Mouse (Mus musculus): ENCODE results near the gene Net1. TPM values are rescaled to one million over a fixed set of nuclear protein-coding genes. Genes with fewer than 3 reads are reported as not detected.
"Not testable (repeated sequence)": the region's sequence is repeated elsewhere in the genome, so short reads cannot be mapped to it uniquely, and the experiment has no call there.

Net1 gene
- polyA plus RNA-seq, 1 experiment from 2014 or later: 49.3 TPM

DNA sequence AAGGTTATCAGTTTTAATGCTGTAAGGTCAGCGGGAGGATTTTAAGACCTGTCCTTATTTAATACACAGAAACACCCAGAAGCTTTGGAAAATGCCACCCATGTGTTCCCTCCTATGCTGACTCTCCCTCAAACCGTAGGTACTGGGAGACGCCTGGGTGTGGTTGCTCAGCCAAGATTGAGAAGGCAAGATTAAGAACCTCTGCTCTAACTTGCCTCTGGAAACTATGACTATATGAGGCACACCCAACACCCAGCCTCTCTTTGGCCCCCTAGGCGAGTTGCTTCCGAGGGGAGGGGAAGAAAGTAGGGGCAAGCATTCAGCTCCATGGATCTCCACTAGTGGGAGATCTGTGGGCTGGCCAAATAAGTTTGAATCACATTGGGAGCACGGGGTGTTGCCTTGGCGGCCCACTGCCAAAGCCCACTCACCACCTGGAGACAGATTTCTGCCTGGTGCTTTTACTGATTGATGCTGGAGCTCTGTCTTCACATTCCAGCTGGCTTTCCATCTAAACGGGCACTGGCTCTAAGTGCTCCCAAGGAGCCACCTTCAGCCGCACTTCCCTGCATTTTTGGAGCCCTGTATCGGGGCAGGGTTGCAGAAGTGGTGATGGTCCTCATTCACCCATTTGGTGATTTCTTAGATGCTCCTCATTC is 55.0 kb downstream of the Net1 start:
- DNase-seq (ENCODE audit: low spot score) (no peak), ATAC-seq (replicated peaks; ENCODE audit: low FRiP score) (no peak)
- Histone ChIP-seq H3K9me3 (ENCODE audit: control insufficient read depth, low read length) (no peaks in the 10 kb centered on the region; the same call in 1 of the 2 replicates), H3K36me3 (ENCODE audit: control insufficient read depth, insufficient read depth, low read length) (no peaks in the 10 kb centered on the region), H3K4me3 (ENCODE audit: low read depth, low read length) (no peak overlapping the region), H3K4me1 (replicated peaks; ENCODE audit: control insufficient read depth, insufficient read depth, low read length) (no peaks in the 10 kb centered on the region), H3K27ac (ENCODE audit: low read depth, low read length) (no peak overlapping the region), H3K4me2 (ENCODE audit: low read depth, low read length, severe bottlenecking) (no peak overlapping the region), H3K9ac (ENCODE audit: low read length) (no peak overlapping the region), H3K27me3 (ENCODE audit: control insufficient read depth, insufficient read depth, low read length) (no peaks in the 10 kb centered on the region)
- WGBS: 92% methylated on average over 10 of the region's 10 CpGs

DNA sequence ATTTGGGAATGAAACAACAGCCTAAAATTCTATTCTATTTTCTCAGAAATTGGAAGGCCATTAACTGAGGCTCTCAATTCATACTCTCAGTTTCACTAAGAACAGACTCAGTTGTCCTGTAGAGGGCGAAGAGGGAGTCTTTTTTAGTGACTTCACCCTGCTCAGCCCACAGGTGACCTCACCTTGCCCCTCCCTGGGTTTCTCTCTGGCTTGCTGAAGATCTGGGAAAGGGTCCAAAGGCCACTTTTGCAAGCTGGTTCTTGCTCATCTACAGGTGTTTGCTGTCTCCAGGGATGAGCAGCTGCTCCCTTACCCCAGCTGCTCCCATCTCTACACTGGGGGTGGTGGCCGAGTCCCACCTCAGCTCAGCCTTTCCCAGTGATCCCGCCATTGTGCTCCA is 55.7 kb downstream of the Net1 start:
- Histone ChIP-seq H3K27ac (ENCODE audit: low read depth, low read length) (no peak overlapping the region), H3K27me3 (ENCODE audit: control insufficient read depth, insufficient read depth, low read length) (no peaks in the 10 kb centered on the region), H3K4me2 (ENCODE audit: low read depth, low read length, severe bottlenecking) (no peak overlapping the region), H3K9me3 (ENCODE audit: control insufficient read depth, low read length) (no peaks in the 10 kb centered on the region; the same call in 1 of the 2 replicates), H3K4me1 (replicated peaks; ENCODE audit: control insufficient read depth, insufficient read depth, low read length) (no peaks in the 10 kb centered on the region), H3K9ac (ENCODE audit: low read length) (no peak overlapping the region), H3K4me3 (ENCODE audit: low read depth, low read length) (no peak overlapping the region), H3K36me3 (ENCODE audit: control insufficient read depth, insufficient read depth, low read length) (no peaks in the 10 kb centered on the region)
- DNase-seq (ENCODE audit: low spot score) (no peak), ATAC-seq (replicated peaks; ENCODE audit: low FRiP score) (no peak)
- WGBS: 76% methylated on average over 3 of the region's 3 CpGs

DNA sequence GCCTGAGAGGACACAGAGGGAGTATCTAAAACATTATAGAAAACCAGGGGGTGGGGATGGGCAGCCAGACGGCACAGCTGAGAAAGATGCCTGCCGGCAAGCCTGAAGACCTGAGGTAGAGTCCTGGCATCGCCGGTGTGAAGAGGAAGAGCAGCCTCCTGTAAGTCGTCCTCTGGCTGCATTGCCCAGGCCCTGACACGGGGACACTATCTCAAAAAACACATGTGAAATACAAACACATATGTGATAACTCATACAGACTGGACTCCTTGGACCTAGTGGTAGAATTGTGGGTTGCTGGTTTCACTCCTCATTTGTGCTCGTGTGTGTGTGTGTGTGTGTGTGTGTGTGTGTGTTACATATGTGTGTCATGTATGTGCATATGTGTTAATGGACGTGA is 56.8 kb downstream of the Net1 start:
- Histone ChIP-seq H3K4me3 (ENCODE audit: low read depth, low read length) (no peak overlapping the region), H3K9ac (ENCODE audit: low read length) (no peak overlapping the region), H3K36me3 (ENCODE audit: control insufficient read depth, insufficient read depth, low read length) (no peaks in the 10 kb centered on the region), H3K4me2 (ENCODE audit: low read depth, low read length, severe bottlenecking) (no peak overlapping the region), H3K27ac (ENCODE audit: low read depth, low read length) (no peak overlapping the region), H3K4me1 (replicated peaks; ENCODE audit: control insufficient read depth, insufficient read depth, low read length) (no peaks in the 10 kb centered on the region), H3K9me3 (ENCODE audit: control insufficient read depth, low read length) (no peaks in the 10 kb centered on the region; the same call in 1 of the 2 replicates), H3K27me3 (ENCODE audit: control insufficient read depth, insufficient read depth, low read length) (no peaks in the 10 kb centered on the region)
- ATAC-seq (replicated peaks; ENCODE audit: low FRiP score): no peak
- WGBS: 89% methylated on average over 8 of the region's 8 CpGs
- DNase-seq (ENCODE audit: low spot score): no peak

DNA sequence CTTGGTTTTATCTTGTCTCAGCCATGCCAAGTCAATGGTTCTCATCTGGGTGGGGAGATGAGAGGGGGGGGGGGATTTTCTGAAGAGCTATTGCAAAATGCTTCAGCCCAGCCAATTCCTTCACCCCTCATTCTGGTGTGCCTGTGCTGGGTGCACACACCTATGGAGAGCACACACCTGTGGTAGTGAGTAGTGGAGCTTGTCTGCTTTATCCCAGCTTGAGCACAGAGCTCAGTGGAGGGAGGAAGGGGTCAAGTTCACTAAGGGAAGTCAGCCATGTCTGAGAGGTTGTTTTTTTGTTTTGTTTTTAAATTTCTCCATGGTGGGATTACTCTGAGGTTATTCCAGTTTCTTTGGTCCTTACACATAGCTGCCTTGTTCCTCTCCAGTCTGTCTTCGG is 61.8 kb downstream of the Net1 start:
- no peaks in the 10 kb centered on the region for H3K4me1 ChIP-seq (replicated peaks; ENCODE audit: control insufficient read depth, insufficient read depth, low read length)
- no peak overlapping the region for H3K4me2 ChIP-seq (ENCODE audit: low read depth, low read length, severe bottlenecking)
- H3K9ac ChIP-seq (ENCODE audit: low read length): no peak overlapping the region
- DNase-seq (ENCODE audit: low spot score) (no peak), ATAC-seq (replicated peaks; ENCODE audit: low FRiP score) (no peak)
- no peaks in the 10 kb centered on the region for H3K27me3 ChIP-seq (ENCODE audit: control insufficient read depth, insufficient read depth, low read length)
- H3K9me3 ChIP-seq (ENCODE audit: control insufficient read depth, low read length): no peaks in the 10 kb centered on the region; the same call in 1 of the 2 replicates
- no peak overlapping the region for H3K27ac ChIP-seq (ENCODE audit: low read depth, low read length)
- no peaks in the 10 kb centered on the region for H3K36me3 ChIP-seq (ENCODE audit: control insufficient read depth, insufficient read depth, low read length)
- H3K4me3 ChIP-seq (ENCODE audit: low read depth, low read length): no peak overlapping the region
- WGBS: 87% methylated on average over 1 of the region's 1 CpGs

DNA sequence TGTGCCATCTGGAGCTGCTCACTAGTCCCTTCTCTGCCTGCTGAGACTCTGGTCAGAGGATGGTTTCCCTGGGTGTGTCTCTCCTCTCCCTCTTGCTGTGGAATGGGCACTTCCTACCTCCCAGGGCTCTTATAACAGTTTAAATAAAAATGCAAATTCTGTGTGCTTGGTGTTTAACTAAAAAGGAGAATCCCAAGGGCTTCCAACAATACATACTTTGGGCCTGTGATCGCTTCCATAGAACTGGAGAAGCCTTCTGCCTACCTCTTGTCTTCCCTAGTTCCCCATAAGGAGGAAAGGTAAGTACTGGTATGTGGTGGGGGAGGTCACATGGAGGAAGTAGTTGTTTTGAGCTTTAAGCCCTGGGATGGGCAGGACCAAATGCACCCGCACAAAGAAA is 63.2 kb downstream of the Net1 start:
- Histone ChIP-seq H3K4me2 (ENCODE audit: low read depth, low read length, severe bottlenecking) (no peak overlapping the region), H3K4me3 (ENCODE audit: low read depth, low read length) (no peak overlapping the region), H3K36me3 (ENCODE audit: control insufficient read depth, insufficient read depth, low read length) (no peaks in the 10 kb centered on the region), H3K9ac (ENCODE audit: low read length) (no peak overlapping the region), H3K9me3 (ENCODE audit: control insufficient read depth, low read length) (no peaks in the 10 kb centered on the region; the same call in 1 of the 2 replicates), H3K4me1 (replicated peaks; ENCODE audit: control insufficient read depth, insufficient read depth, low read length) (no peaks in the 10 kb centered on the region), H3K27me3 (ENCODE audit: control insufficient read depth, insufficient read depth, low read length) (no peaks in the 10 kb centered on the region), H3K27ac (ENCODE audit: low read depth, low read length) (no peak overlapping the region)
- WGBS: 88% methylated on average over 2 of the region's 2 CpGs
- no peak for ATAC-seq (replicated peaks; ENCODE audit: low FRiP score)
- DNase-seq (ENCODE audit: low spot score): no peak

DNA sequence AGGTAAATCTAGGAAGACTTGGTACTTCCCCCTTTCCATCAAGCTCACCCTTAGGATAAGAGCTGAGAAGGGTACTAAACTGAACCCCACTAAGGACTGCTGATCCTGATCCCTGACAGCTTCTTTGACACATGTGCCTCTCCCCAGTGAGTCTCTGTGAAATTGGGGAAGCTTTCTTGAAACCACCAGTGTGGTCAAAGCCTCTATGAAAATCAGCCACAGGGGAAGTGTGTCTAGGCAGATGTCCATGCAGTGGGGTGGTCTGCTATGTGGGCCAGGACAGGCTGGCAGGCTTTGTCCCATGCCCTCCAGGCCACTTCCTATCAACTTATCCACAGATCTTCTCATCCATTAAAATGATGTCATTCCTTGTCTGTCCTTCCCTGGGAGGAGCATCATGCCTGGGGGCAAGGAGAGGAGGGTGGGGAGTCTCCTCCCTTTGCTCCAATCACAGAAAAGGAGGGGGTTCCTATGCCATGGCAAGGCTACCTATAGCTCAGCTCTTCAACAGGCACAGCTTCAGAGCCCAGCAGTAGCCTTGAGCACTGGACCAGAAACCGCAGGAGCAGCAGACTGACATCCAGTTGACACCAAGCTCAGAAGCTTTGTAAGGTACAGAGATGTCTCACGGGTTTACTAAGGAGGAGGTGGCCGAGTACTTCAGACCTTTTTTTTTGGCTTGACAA is 64.2 kb downstream of the Net1 start, which contains the start of gene Calm5:
Calm5 (plus strand) TSS at position 526 of the 686 bp plus-strand sequence.
- H3K36me3 ChIP-seq (ENCODE audit: control insufficient read depth, insufficient read depth, low read length); H3K27ac ChIP-seq (ENCODE audit: low read depth, low read length); H3K4me3 ChIP-seq (ENCODE audit: low read depth, low read length); H3K9me3 ChIP-seq (ENCODE audit: control insufficient read depth, low read length); DNase-seq (ENCODE audit: low spot score); H3K4me1 ChIP-seq (replicated peaks; ENCODE audit: control insufficient read depth, insufficient read depth, low read length); H3K9ac ChIP-seq (ENCODE audit: low read length); H3K27me3 ChIP-seq (ENCODE audit: control insufficient read depth, insufficient read depth, low read length); ATAC-seq (replicated peaks; ENCODE audit: low FRiP score); H3K4me2 ChIP-seq (ENCODE audit: low read depth, low read length, severe bottlenecking): not testable (repeated sequence)
- WGBS: 84% methylated on average over 3 of the region's 3 CpGs

DNA sequence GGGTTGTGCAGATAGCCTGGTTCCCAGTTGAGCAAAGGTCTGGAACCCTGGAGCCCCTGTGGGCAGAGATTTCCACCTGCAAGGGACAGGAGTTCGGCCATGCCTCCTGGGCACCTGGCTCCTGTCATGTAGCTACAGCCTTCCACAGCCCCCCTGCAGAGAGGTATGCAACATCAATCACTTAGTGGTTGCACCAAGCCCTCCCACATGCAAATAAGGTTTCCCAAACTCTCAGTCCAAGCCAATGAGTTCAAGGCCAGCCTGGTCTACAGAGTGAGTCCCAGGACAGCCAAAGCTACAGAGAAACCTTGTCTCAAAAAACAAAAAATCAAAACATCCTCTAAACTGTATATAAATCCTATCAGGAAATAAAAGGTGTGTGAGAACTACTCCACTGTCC is 67.7 kb downstream of the Net1 start:
- H3K9ac ChIP-seq (ENCODE audit: low read length): no peak overlapping the region
- 85% methylated on average over 1 of the region's 1 CpGs for WGBS
- H3K4me3 ChIP-seq (ENCODE audit: low read depth, low read length): no peak overlapping the region
- no peaks in the 10 kb centered on the region for H3K36me3 ChIP-seq (ENCODE audit: control insufficient read depth, insufficient read depth, low read length)
- H3K27ac ChIP-seq (ENCODE audit: low read depth, low read length): no peak overlapping the region
- H3K27me3 ChIP-seq (ENCODE audit: control insufficient read depth, insufficient read depth, low read length): no peaks in the 10 kb centered on the region
- no peaks in the 10 kb centered on the region for H3K4me1 ChIP-seq (replicated peaks; ENCODE audit: control insufficient read depth, insufficient read depth, low read length)
- H3K9me3 ChIP-seq (ENCODE audit: control insufficient read depth, low read length): no peaks in the 10 kb centered on the region
- H3K4me2 ChIP-seq (ENCODE audit: low read depth, low read length, severe bottlenecking): no peak overlapping the region
- ATAC-seq (replicated peaks; ENCODE audit: low FRiP score) (no peak), DNase-seq (ENCODE audit: low spot score) (no peak)

DNA sequence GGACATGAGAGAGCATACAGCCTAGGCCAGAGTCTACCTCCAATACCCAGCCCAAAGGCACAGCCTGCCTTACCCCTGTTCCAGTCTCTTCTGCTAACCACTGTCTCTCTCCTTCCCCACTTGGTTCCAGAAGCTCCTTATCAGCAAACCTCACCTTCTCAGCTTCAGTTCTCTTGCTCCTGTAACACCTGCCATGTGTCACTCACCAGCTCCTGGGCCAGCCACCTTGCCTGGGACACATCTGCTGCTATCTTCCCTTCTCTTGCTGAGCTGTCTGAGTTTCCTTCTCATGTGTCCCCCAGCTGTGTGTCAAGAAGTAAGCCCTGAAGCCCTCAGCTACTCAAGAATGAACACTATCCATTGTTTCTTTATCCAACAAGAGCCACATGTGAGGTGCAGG is 77.4 kb downstream of the Net1 start:
- not testable (repeated sequence) for H3K36me3 ChIP-seq (ENCODE audit: control insufficient read depth, insufficient read depth, low read length); H3K4me2 ChIP-seq (ENCODE audit: low read depth, low read length, severe bottlenecking); DNase-seq (ENCODE audit: low spot score); H3K4me1 ChIP-seq (replicated peaks; ENCODE audit: control insufficient read depth, insufficient read depth, low read length); H3K9ac ChIP-seq (ENCODE audit: low read length); H3K27me3 ChIP-seq (ENCODE audit: control insufficient read depth, insufficient read depth, low read length); H3K27ac ChIP-seq (ENCODE audit: low read depth, low read length); H3K4me3 ChIP-seq (ENCODE audit: low read depth, low read length); ATAC-seq (replicated peaks; ENCODE audit: low FRiP score); H3K9me3 ChIP-seq (ENCODE audit: control insufficient read depth, low read length)

DNA sequence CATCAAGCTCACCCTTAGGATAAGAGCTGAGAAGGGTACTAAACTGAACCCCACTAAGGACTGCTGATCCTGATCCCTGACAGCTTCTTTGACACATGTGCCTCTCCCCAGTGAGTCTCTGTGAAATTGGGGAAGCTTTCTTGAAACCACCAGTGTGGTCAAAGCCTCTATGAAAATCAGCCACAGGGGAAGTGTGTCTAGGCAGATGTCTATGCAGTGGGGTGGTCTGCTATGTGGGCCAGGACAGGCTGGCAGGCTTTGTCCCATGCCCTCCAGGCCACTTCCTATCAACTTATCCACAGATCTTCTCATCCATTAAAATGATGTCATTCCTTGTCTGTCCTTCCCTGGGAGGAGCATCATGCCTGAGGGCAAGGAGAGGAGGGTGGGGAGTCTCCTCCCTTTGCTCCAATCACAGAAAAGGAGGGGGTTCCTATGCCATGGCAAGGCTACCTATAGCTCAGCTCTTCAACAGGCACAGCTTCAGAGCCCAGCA is 80.7 kb downstream of the Net1 start, which contains the start of gene Calm4:
Calm4 (plus strand) TSS at position 446 of the 496 bp plus-strand sequence.
- H3K27me3 ChIP-seq (ENCODE audit: control insufficient read depth, insufficient read depth, low read length); H3K4me2 ChIP-seq (ENCODE audit: low read depth, low read length, severe bottlenecking); H3K27ac ChIP-seq (ENCODE audit: low read depth, low read length); H3K4me3 ChIP-seq (ENCODE audit: low read depth, low read length); H3K9ac ChIP-seq (ENCODE audit: low read length); H3K36me3 ChIP-seq (ENCODE audit: control insufficient read depth, insufficient read depth, low read length); ATAC-seq (replicated peaks; ENCODE audit: low FRiP score); DNase-seq (ENCODE audit: low spot score); H3K9me3 ChIP-seq (ENCODE audit: control insufficient read depth, low read length); H3K4me1 ChIP-seq (replicated peaks; ENCODE audit: control insufficient read depth, insufficient read depth, low read length): not testable (repeated sequence)

Measured in forebrain, embryonic 11.5 days (tissue).